In genomic region chr9:40519294-40519693, GRCm38 (mm10) we compare ENCODE assay signal across 25 mouse cellular contexts. TPM values are rescaled to one million over a fixed set of nuclear protein-coding genes. Genes with fewer than 3 reads are reported as not detected.
DNase-seq lines count a peak whose midpoint lies in the region; ATAC-seq and TF ChIP-seq lines count a peak whose summit lies in the region.
"Had no signal": no experiment of that assay in that cellular context is flagged by ENCODE, and none has a peak within 500 bp of the region (broad histone marks: within the 10 kb centered on the region; RNA-seq: fewer than 3 reads in every experiment).

No protein-coding gene starts in this region.

- no peak overlapping the region for H3K9ac ChIP-seq in forebrain, embryonic 16.5 days (replicated peaks; ENCODE audit: low read depth, low read length)
- H3K9ac ChIP-seq: forebrain, embryonic 13.5 days; forebrain, postnatal 0 days; heart, embryonic 12.5 days; heart, embryonic 15.5 days; hindbrain, embryonic 14.5 days had no signal

- ATAC-seq in granulocyte monocyte progenitor cell, adult 5-6 weeks (replicated peaks; ENCODE audit: poor library complexity, severe bottlenecking), result peak; percentile 72
- ATAC-seq in megakaryocyte, adult 5-6 weeks (ENCODE audit: poor library complexity, severe bottlenecking), result peak; percentile 84
- ATAC-seq in forebrain, embryonic 16.5 days, result no peak
- ATAC-seq: CD4-positive, CD25-positive, alpha-beta regulatory T cell, adult 4 months; forebrain, embryonic 13.5 days; forebrain, postnatal 0 days; hindbrain, postnatal 0 days; inflammation-experienced regulatory T-cells, adult 6 months; intestine, embryonic 16.5 days had no signal

- WGBS in forebrain, embryonic 16.5 days, result 89% methylated on average over 3 of the region's 3 CpGs
- 81% methylated on average over 3 of the region's 3 CpGs for WGBS in kidney, adult 2 months

- H3K4me1 ChIP-seq in forebrain, embryonic 16.5 days (replicated peaks; ENCODE audit: control insufficient read depth, insufficient read depth, low read length), result 0 out of 2 replicates have a peak, but pooled peaks cover 3% of the 10 kb centered on the region
- no peaks in the 10 kb centered on the region for H3K4me1 ChIP-seq in kidney, adult 2 months (ENCODE audit: control insufficient read depth, insufficient read depth, low read length)
- H3K4me1 ChIP-seq: forebrain, embryonic 10.5 days; forebrain, embryonic 13.5 days; heart, embryonic 15.5 days had no signal

- H3K4me3 ChIP-seq in forebrain, embryonic 16.5 days (replicated peaks; ENCODE audit: low read length), result no peak overlapping the region
- no peak overlapping the region for H3K4me3 ChIP-seq in kidney, adult 2 months (ENCODE audit: insufficient read depth, low read depth, low read length)
- H3K4me3 ChIP-seq: forebrain, embryonic 10.5 days; forebrain, embryonic 13.5 days; gastrocnemius, adult 2 months; heart, embryonic 12.5 days; heart, embryonic 15.5 days had no signal

- no peak for TF ChIP-seq POLR2A in kidney, adult 2 months (IDR thresholded peaks at IDR 0.05; ENCODE audit: low read depth, low read length)

- no peak overlapping the region for H3K27ac ChIP-seq in forebrain, embryonic 16.5 days (ENCODE audit: low read length)
- no peak overlapping the region for H3K27ac ChIP-seq in kidney, adult 2 months (ENCODE audit: insufficient read depth, low read depth, low read length)
- H3K27ac ChIP-seq: forebrain, embryonic 10.5 days; forebrain, embryonic 13.5 days; gastrocnemius, adult 2 months; heart, embryonic 15.5 days; hindbrain, embryonic 14.5 days; hindbrain, postnatal 0 days had no signal

- H3K9me3 ChIP-seq in forebrain, embryonic 16.5 days (ENCODE audit: control insufficient read depth, low read length), result no peaks in the 10 kb centered on the region
- H3K9me3 ChIP-seq: forebrain, embryonic 10.5 days; forebrain, embryonic 13.5 days; heart, embryonic 12.5 days; heart, embryonic 15.5 days had no signal

- H3K27me3 ChIP-seq in forebrain, embryonic 16.5 days (replicated peaks; ENCODE audit: control insufficient read depth, insufficient read depth, low read length), result no peaks in the 10 kb centered on the region
- H3K27me3 ChIP-seq in kidney, adult 2 months (replicated peaks; ENCODE audit: control insufficient read depth, insufficient read depth, low read length), result no peaks in the 10 kb centered on the region
- H3K27me3 ChIP-seq: forebrain, embryonic 13.5 days; heart, embryonic 12.5 days; heart, embryonic 15.5 days had no signal

- H3K36me3 ChIP-seq in forebrain, embryonic 16.5 days (ENCODE audit: control insufficient read depth, insufficient read depth), result no peaks in the 10 kb centered on the region
- H3K36me3 ChIP-seq in kidney, adult 2 months (ENCODE audit: control insufficient read depth, insufficient read depth, low read length), result no peaks in the 10 kb centered on the region
- H3K36me3 ChIP-seq: forebrain, embryonic 10.5 days; heart, embryonic 12.5 days; heart, embryonic 15.5 days had no signal

- peak; percentile 28 for DNase-seq in heart, adult 11 months
- DNase-seq in heart, adult 9 months (ENCODE audit: low spot score in 2 of 2), result no peak
- DNase-seq in urinary bladder, postnatal 14 days (ENCODE audit: low spot score), result no peak
- no peak for DNase-seq in kidney, adult 2 months
- DNase-seq: adrenal gland, adult 8-10 months; adrenal gland, postnatal 25 days; cerebellum, postnatal 10 days; forebrain, postnatal 0 days; gastrocnemius, adult 2 months; gastrocnemius, postnatal 14 days; heart, postnatal 10 days; heart, postnatal 36 days had no signal

- TF ChIP-seq CTCF in kidney, adult 2 months (conservative IDR thresholded peaks at IDR 0.05; ENCODE audit: insufficient read depth, insufficient read length, low read depth, low read length), result no peak

- H3K4me2 ChIP-seq in forebrain, embryonic 16.5 days (ENCODE audit: low read length), result no peak overlapping the region
- H3K4me2 ChIP-seq: forebrain, embryonic 13.5 days; heart, embryonic 12.5 days; heart, embryonic 15.5 days; hindbrain, embryonic 14.5 days had no signal

RNA-seq across cellular contexts. Expression of gene Gramd1b, which starts 11.9 kb away (rescaled TPM):
- total RNA-seq in granulocyte monocyte progenitor cell, adult 5-6 weeks (2014; fragmentation: Nextera tagmentation), result 18.5 and 25.8 TPM in 2 replicates
- 5.3 and 8.1 TPM in 2 replicates for total RNA-seq in granulocyte monocyte progenitor cell, adult 5-6 weeks (2017)
- total RNA-seq in megakaryocyte, adult 5-6 weeks (2015), result 21.4 and 23.0 TPM in 2 replicates
- 12.9 and 20.1 TPM in 2 replicates for total RNA-seq in megakaryocyte, adult 5-6 weeks (2017)
- 18.6 and 19.5 TPM in 2 replicates for polyA plus RNA-seq in forebrain, embryonic 16.5 days (2015; fragmentation: Nextera tagmentation; extraction: Ambion mirVana)
- polyA plus RNA-seq in kidney, adult 2 months (2012; rRNA removed), result 210 and 285 TPM in 2 replicates
- total RNA-seq: MEL had no signal
